ENCODE assay signal across 19 mouse cellular contexts in the genomic region with DNA sequence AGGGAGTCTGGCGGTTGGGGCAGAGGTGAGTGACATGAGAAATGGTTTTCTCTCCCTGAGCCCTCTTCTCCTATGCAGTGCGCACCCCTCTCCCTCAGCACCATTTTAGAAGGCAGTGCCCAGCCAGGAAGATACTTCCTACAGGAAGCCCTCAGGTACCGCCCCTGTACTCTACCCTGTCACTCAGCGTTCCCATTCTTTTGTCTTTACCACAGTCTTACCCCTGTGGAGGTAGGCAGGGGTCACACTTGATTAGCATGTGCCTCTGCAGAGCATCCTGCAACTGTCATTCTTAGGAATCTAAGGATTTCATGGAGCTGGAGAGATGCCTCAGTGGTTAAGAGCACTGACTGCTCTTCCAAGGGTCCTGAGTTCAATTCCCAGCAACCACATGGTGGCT.
"Had no signal": no experiment of that assay in that cellular context is flagged by ENCODE, and none has a peak within 500 bp of the region (broad histone marks: within the 10 kb centered on the region; RNA-seq: fewer than 3 reads in every experiment).

No protein-coding gene starts in this region.

- H3K4me2 ChIP-seq: liver, embryonic 13.5 days; midbrain, embryonic 12.5 days; midbrain, embryonic 15.5 days; neural tube, embryonic 12.5 days; neural tube, embryonic 15.5 days had no signal

- H3K27ac ChIP-seq: kidney, postnatal 0 days; layer of hippocampus, adult 2 months; left cerebral cortex, adult 2 months; liver, embryonic 13.5 days; macrophage; midbrain, embryonic 12.5 days; midbrain, embryonic 15.5 days; neural tube, embryonic 12.5 days; neural tube, embryonic 15.5 days; stomach, embryonic 15.5 days had no signal

- H3K4me3 ChIP-seq: layer of hippocampus, adult 2 months; left cerebral cortex, adult 2 months; liver, embryonic 13.5 days; midbrain, embryonic 12.5 days; midbrain, embryonic 15.5 days; neural tube, embryonic 12.5 days; neural tube, embryonic 15.5 days; stomach, embryonic 15.5 days had no signal

- H3K9me3 ChIP-seq: liver, embryonic 13.5 days; midbrain, embryonic 12.5 days; midbrain, embryonic 15.5 days; neural tube, embryonic 12.5 days; neural tube, embryonic 15.5 days; stomach, embryonic 15.5 days had no signal

- H3K36me3 ChIP-seq: midbrain, embryonic 12.5 days; midbrain, embryonic 15.5 days; neural tube, embryonic 12.5 days; neural tube, embryonic 15.5 days had no signal

- H3K27me3 ChIP-seq: liver, embryonic 13.5 days; midbrain, embryonic 15.5 days; neural tube, embryonic 12.5 days; neural tube, embryonic 15.5 days; stomach, embryonic 15.5 days had no signal

- H3K9ac ChIP-seq: liver, embryonic 13.5 days; midbrain, embryonic 12.5 days; midbrain, embryonic 15.5 days; neural tube, embryonic 12.5 days; neural tube, embryonic 15.5 days; stomach, embryonic 15.5 days had no signal

- ATAC-seq: midbrain, embryonic 15.5 days had no signal

- DNase-seq: kidney, postnatal 25 days; layer of hippocampus, postnatal 36 days; liver, embryonic 13.5 days; lung, adult 2 months; lung, postnatal 14 days; right cerebral cortex, adult 18-20 months; right cerebral cortex, postnatal 14 days; right cerebral cortex, postnatal 4 days; thymus, adult 18-20 months; thymus, postnatal 36 days had no signal
